Mouse (Mus musculus): ENCODE data around the gene Rgs9. TPM values are rescaled to one million over a fixed set of nuclear protein-coding genes. Genes with fewer than 3 reads are reported as not detected.

The Rgs9 gene
- polyA plus RNA-seq, 1 experiment = 2.9 TPM

GRCm38 (mm10) chr11:109221209-109222007 is 76.5 kb downstream of the Rgs9 start:
- no peaks in the 10 kb centered on the region for H3K4me1 ChIP-seq (ENCODE audit: control insufficient read depth, insufficient read depth, insufficient read length, low read length)
- no peak for TF ChIP-seq CTCF (IDR thresholded peaks at IDR 0.05; ENCODE audit: extremely low read depth, insufficient read length, insufficient replicate concordance, low read depth, low read length)
- TF ChIP-seq POLR2A (IDR thresholded peaks at IDR 0.05; ENCODE audit: low read depth, low read length) = no peak
- H3K36me3 ChIP-seq (ENCODE audit: control insufficient read depth, insufficient read depth, low read length) = no peaks in the 10 kb centered on the region
- no peak overlapping the region for H3K27ac ChIP-seq (ENCODE audit: insufficient read depth, low read depth, low read length)
- 57% methylated on average over 4 of the region's 4 CpGs for WGBS
- no peaks in the 10 kb centered on the region for H3K27me3 ChIP-seq (ENCODE audit: control insufficient read depth, insufficient read depth, low read length)
- no peak overlapping the region for H3K4me3 ChIP-seq (ENCODE audit: low read depth, low read length)

DNA sequence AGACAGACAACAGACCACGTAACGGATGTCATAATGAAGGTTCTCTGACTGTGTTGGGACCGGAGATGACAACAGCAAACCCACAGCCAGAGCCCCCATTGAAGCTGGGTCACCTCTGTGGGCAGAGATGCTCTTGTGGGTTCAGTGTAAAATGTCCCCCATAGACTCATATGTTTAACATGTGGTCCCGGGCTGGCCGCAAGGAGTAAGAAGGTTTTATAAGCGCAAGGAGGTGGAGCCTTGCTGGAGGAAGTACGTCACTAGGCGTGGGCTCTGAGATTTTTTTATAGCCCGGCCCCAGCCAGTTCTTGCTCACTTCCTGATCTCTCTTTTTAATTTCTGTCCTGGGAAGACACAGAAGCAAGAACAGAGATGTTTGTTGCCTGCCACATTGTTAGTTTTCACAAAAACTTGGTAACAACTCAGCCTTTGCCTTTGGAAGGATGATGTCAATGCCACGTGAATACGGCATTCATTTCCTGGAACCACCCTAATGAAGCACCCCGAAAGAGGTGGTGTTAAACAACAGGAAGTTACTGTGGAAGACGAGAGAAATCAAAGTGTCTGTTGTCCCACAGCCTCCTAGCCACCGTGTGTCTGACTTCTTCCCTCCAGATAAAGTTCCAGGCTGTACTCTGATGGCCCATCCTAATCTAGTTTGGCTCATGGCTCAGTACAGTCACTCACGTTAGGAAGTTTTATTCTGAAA is 79.1 kb downstream of the Rgs9 start:
- no peak for TF ChIP-seq CTCF (IDR thresholded peaks at IDR 0.05; ENCODE audit: extremely low read depth, insufficient read length, insufficient replicate concordance, low read depth, low read length)
- TF ChIP-seq POLR2A (IDR thresholded peaks at IDR 0.05; ENCODE audit: low read depth, low read length) = no peak
- Histone ChIP-seq H3K4me1 (ENCODE audit: control insufficient read depth, insufficient read depth, insufficient read length, low read length) (no peaks in the 10 kb centered on the region), H3K4me3 (ENCODE audit: low read depth, low read length) (no peak overlapping the region), H3K36me3 (ENCODE audit: control insufficient read depth, insufficient read depth, low read length) (no peaks in the 10 kb centered on the region), H3K27me3 (ENCODE audit: control insufficient read depth, insufficient read depth, low read length) (no peaks in the 10 kb centered on the region), H3K27ac (ENCODE audit: insufficient read depth, low read depth, low read length) (no peak overlapping the region)
- WGBS = 65% methylated on average over 15 of the region's 15 CpGs

- Histone ChIP-seq H3K36me3 (ENCODE audit: control insufficient read depth, insufficient read depth, low read length) (no peaks in the 10 kb centered on the region), H3K27ac (ENCODE audit: insufficient read depth, low read depth, low read length) (no peak overlapping the region), H3K4me3 (ENCODE audit: low read depth, low read length) (no peak overlapping the region), H3K27me3 (ENCODE audit: control insufficient read depth, insufficient read depth, low read length) (no peaks in the 10 kb centered on the region), H3K4me1 (ENCODE audit: control insufficient read depth, insufficient read depth, insufficient read length, low read length) (no peaks in the 10 kb centered on the region)
- WGBS = 88% methylated on average over 12 of the region's 12 CpGs
- no peak for TF ChIP-seq CTCF (IDR thresholded peaks at IDR 0.05; ENCODE audit: extremely low read depth, insufficient read length, insufficient replicate concordance, low read depth, low read length)
- TF ChIP-seq POLR2A (IDR thresholded peaks at IDR 0.05; ENCODE audit: low read depth, low read length) = no peak
These were observed 79.9 kb downstream of the Rgs9 start for GRCm38 (mm10) chr11:109217827-109218536.

DNA sequence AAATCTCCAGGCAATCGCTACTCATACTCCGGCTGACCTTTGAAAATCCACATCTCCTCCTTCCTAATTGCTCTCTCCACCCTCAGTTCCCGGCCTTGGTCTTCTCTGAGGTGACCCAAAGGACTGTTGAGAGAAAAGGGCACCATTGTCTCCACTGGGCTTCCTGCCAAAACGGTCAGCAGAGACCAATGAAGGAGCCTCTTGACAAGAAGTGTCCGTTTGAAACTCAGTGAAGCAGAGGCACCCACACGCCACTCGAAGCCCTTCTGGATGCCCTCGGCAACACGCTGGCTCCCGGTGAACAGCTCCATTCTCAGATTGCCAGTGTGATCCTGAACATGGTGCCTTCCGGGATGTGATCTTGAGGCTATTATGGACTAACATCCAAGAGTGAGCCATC is 87.2 kb downstream of the Rgs9 start:
- WGBS = 60% methylated on average over 11 of the region's 11 CpGs
- no peaks in the 10 kb centered on the region for H3K36me3 ChIP-seq (ENCODE audit: control insufficient read depth, insufficient read depth, low read length)
- H3K27ac ChIP-seq (ENCODE audit: insufficient read depth, low read depth, low read length) = no peak overlapping the region
- H3K4me3 ChIP-seq (ENCODE audit: low read depth, low read length) = no peak overlapping the region
- H3K27me3 ChIP-seq (ENCODE audit: control insufficient read depth, insufficient read depth, low read length) = no peaks in the 10 kb centered on the region
- TF ChIP-seq POLR2A (IDR thresholded peaks at IDR 0.05; ENCODE audit: low read depth, low read length) (no peak), CTCF (IDR thresholded peaks at IDR 0.05; ENCODE audit: extremely low read depth, insufficient read length, insufficient replicate concordance, low read depth, low read length) (no peak)
- H3K4me1 ChIP-seq (ENCODE audit: control insufficient read depth, insufficient read depth, insufficient read length, low read length) = no peaks in the 10 kb centered on the region; the same call in 1 of the 2 replicates

GRCm38 (mm10) chr11:109210341-109210740 is 87.6 kb downstream of the Rgs9 start:
- H3K27ac ChIP-seq (ENCODE audit: insufficient read depth, low read depth, low read length) = no peak overlapping the region
- no peaks in the 10 kb centered on the region; the same call in 1 of the 2 replicates for H3K4me1 ChIP-seq (ENCODE audit: control insufficient read depth, insufficient read depth, insufficient read length, low read length)
- 77% methylated on average over 7 of the region's 7 CpGs for WGBS
- H3K27me3 ChIP-seq (ENCODE audit: control insufficient read depth, insufficient read depth, low read length) = no peaks in the 10 kb centered on the region; the same call in 1 of the 2 replicates
- TF ChIP-seq CTCF (IDR thresholded peaks at IDR 0.05; ENCODE audit: extremely low read depth, insufficient read length, insufficient replicate concordance, low read depth, low read length) = no peak
- no peak for TF ChIP-seq POLR2A (IDR thresholded peaks at IDR 0.05; ENCODE audit: low read depth, low read length)
- H3K4me3 ChIP-seq (ENCODE audit: low read depth, low read length) = no peak overlapping the region
- H3K36me3 ChIP-seq (ENCODE audit: control insufficient read depth, insufficient read depth, low read length) = no peaks in the 10 kb centered on the region

DNA sequence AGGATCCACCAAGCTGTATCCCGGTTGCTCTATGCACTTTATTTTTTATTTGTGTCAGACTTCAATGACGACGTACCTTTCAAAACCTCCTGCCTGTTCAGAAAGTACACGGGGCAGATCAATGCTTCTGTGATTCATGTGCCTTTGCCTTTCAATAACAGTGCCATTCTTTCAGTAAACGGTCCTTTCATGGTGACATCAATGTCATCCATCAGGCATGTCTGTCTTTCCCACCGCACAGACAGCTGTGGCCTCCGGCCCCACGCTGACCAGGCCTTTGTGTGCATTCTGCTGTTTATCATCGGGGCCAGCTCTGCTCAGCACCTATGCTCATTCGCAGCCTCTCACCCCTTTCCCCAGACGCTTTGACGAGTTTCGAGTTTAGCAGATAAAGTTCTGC is 91.2 kb downstream of the Rgs9 start:
- Histone ChIP-seq H3K27ac (ENCODE audit: insufficient read depth, low read depth, low read length) (no peak overlapping the region), H3K27me3 (ENCODE audit: control insufficient read depth, insufficient read depth, low read length) (no peaks in the 10 kb centered on the region; the same call in 1 of the 2 replicates), H3K36me3 (ENCODE audit: control insufficient read depth, insufficient read depth, low read length) (no peaks in the 10 kb centered on the region), H3K4me1 (ENCODE audit: control insufficient read depth, insufficient read depth, insufficient read length, low read length) (no peaks in the 10 kb centered on the region; the same call in 1 of the 2 replicates), H3K4me3 (ENCODE audit: low read depth, low read length) (no peak overlapping the region)
- 56% methylated on average over 13 of the region's 13 CpGs for WGBS
- TF ChIP-seq POLR2A (IDR thresholded peaks at IDR 0.05; ENCODE audit: low read depth, low read length) (no peak), CTCF (IDR thresholded peaks at IDR 0.05; ENCODE audit: extremely low read depth, insufficient read length, insufficient replicate concordance, low read depth, low read length) (no peak)

All from small intestine, adult 2 months (tissue).